Mouse (Mus musculus) layer of hippocampus, postnatal 25 days (tissue): ENCODE measurements around the gene Rnase13. TPM values are rescaled to one million over a fixed set of nuclear protein-coding genes. Genes with fewer than 3 reads are reported as not detected.
A peak's percentile ranks its signal among the peaks of the same experiment; 100 is the strongest.

Source experiments
- DNase-seq, 2 experiments: peaks; one replicate each; pipeline ENCODE4 v3.0.0; 2022; ENCODE audit warnings: mixed read lengths in 2 of 2, low spot score in 1 of 2; ENCODE audit errors: extremely low spot score in 1 of 2
- total RNA-seq, 2 experiments: library from RNA; stranded (reverse); gene quantifications; 2 replicates each; pipeline ENCODE4 v1.2.3; 2021

Gene Rnase13
- total RNA-seq, 2 experiments from 2014 or later: not detected

- peak; percentile 70 to 72 for DNase-seq
Observed at GRCm38 (mm10) chr14:51884598-51885331, 37.8 kb downstream of the Rnase13 start, which contains the start of gene Mettl17. Gene Mettl17, plus strand, starts transcription at chr14:51884842.

DNA sequence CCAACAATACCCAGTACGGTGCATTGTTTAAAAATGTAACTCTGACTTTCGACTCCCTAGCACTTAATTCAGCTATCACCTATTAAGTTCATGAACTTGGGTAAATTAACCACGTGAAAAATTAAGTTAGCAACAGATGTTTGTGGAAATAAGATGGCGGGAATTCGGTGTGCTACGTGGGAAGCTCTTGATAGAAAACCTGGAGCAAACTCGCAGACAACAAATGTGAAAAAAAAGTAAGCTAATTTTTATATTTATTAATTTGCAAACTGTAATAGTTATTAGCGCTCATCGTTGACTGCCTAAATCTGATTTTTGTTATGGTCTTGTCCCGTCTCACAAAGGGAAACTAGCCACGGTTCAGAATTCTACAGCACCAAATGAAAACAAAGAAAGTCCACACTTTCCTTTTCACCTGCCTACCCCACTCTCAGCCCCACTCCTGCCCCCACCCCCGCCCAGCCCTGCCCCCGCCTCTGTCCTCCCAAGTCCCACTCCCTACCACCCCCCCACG lies 38.5 kb downstream of the Rnase13 start:
- no peak for DNase-seq

GRCm38 (mm10) chr14:51883527-51884030 lies 39.0 kb downstream of the Rnase13 start:
- DNase-seq: peak in 1 of 2 experiments; percentile 56

- no peak for DNase-seq
Observed at GRCm38 (mm10) chr14:51877517-51877916, 45.1 kb downstream of the Rnase13 start.

DNA sequence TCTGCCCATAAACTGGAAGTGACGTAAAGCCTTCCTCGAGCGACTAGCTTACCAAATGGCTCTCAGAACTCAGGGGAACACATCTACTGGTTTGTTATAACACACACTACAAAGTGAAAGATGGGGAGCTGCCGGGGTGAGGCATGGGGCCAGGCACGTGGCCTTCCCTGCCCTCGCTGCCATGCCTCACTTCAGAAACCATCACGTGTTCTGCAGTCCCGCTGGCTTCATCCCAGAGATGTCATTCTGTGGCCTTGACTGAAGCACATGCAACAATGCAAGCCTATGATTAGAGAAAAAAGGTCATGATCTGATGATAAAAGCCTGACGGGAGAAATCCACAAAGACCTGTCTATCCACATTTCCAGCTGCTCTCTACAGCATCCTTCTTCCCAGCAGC lies 50.8 kb downstream of the Rnase13 start:
- DNase-seq: no peak

Other genes with a start within 250 kb of the Rnase13 start
- not detected for gene Gm17079, start 227.3 kb downstream of the Rnase13 start, total RNA-seq
- not detected for gene Gm5800, start 205.6 kb downstream of the Rnase13 start, total RNA-seq
- gene Ang4, start 149.2 kb downstream of the Rnase13 start, total RNA-seq: not detected
- not detected for gene AY358078, start 122.7 kb downstream of the Rnase13 start, total RNA-seq
- gene Ear6, start 69.1 kb downstream of the Rnase13 start, total RNA-seq: not detected
- 10 to 100 TPM; 25.2 to 38.9 TPM for gene Mettl17, start 37.9 kb downstream of the Rnase13 start, total RNA-seq
- gene Slc39a2, start 29.9 kb downstream of the Rnase13 start, total RNA-seq: 1 to 10 TPM; 4.8 to 6.6 TPM
- gene Ndrg2, start 8.6 kb downstream of the Rnase13 start, total RNA-seq: 100 to 1,000 TPM; 823 to 845 TPM
- not detected for gene Tppp2, start 4.3 kb downstream of the Rnase13 start, total RNA-seq
- 10 to 100 TPM; 27.1 to 40.5 TPM for gene Arhgef40, start 61.9 kb upstream of the Rnase13 start, total RNA-seq
- gene Tmem253, start 92.9 kb upstream of the Rnase13 start, total RNA-seq: 1 to 10 TPM in 1 of 2 experiments, under 1 TPM in 1; 0.54 to 1.8 TPM
- 10 to 100 TPM; 36.0 to 39.0 TPM for gene Zfp219, start 98.0 kb upstream of the Rnase13 start, total RNA-seq
- not detected for gene Olfr221, start 119.7 kb upstream of the Rnase13 start, total RNA-seq
- 100 to 1,000 TPM; 253 to 273 TPM for gene Hnrnpc, start 181.3 kb upstream of the Rnase13 start, total RNA-seq
- 1 to 10 TPM in 1 of 2 experiments, under 1 TPM in 1; 0.84 to 1.9 TPM for gene Rpgrip1, start 187.9 kb upstream of the Rnase13 start, total RNA-seq